Mouse (Mus musculus): ENCODE results near the gene 4833439L19Rik. TPM values are rescaled to one million over a fixed set of nuclear protein-coding genes. Genes with fewer than 3 reads are reported as not detected.

4833439L19Rik gene
- total RNA-seq, 2 experiments from 2014 or later, result 145 to 151 TPM

GRCm38 (mm10) chr13:54527140-54527539 lies 38.1 kb downstream of the 4833439L19Rik start:
- no peak for DNase-seq (ENCODE audit: low spot score in 2 of 2)

DNA sequence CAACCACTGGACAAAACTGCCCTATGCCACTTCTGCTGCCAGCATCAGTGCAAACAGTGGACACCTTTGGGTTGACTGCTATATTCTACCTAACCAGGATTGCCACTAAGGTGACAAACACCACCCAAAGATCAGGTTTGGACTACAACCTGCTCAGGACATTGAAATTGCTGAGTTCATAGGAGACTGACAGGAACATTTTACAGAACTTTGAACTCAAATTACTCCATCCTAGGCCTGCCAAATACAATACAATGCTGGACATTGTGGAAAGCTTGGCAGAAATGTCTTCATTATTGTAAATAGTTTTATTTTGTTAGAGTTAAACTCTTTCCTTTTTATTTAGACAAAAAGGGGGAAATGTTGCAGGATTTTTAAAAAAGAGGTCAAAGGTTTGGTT lies 44.1 kb downstream of the 4833439L19Rik start:
- no peak for DNase-seq (ENCODE audit: low spot score in 2 of 2)

- DNase-seq (ENCODE audit: low spot score in 2 of 2), result no peak
Observed at GRCm38 (mm10) chr13:54520221-54520620, 45.0 kb downstream of the 4833439L19Rik start.

DNA sequence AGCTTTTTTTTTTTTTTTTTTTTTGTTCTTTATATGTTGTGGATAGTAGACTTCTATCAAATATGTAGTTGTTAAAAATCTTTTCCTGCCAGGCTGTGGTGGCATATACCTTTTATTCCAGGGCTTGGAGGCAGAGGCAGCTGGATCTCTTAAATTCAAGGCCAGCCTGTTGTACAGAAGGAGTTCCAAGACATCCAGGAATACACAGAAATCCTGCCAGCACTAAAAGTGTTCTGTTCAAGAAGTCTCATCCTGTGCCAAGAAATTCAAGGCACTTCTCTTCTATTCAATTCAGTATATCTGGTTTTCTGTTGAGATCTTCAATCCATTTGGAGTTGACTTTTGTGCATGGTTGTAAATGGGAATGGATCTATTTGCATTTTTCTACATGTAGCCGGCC lies 59.3 kb downstream of the 4833439L19Rik start:
- DNase-seq (ENCODE audit: low spot score in 2 of 2), result peak in 1 of 2 experiments; percentile 22

GRCm38 (mm10) chr13:54504611-54505260 lies 60.5 kb downstream of the 4833439L19Rik start:
- no peak for DNase-seq (ENCODE audit: low spot score in 2 of 2)

DNA sequence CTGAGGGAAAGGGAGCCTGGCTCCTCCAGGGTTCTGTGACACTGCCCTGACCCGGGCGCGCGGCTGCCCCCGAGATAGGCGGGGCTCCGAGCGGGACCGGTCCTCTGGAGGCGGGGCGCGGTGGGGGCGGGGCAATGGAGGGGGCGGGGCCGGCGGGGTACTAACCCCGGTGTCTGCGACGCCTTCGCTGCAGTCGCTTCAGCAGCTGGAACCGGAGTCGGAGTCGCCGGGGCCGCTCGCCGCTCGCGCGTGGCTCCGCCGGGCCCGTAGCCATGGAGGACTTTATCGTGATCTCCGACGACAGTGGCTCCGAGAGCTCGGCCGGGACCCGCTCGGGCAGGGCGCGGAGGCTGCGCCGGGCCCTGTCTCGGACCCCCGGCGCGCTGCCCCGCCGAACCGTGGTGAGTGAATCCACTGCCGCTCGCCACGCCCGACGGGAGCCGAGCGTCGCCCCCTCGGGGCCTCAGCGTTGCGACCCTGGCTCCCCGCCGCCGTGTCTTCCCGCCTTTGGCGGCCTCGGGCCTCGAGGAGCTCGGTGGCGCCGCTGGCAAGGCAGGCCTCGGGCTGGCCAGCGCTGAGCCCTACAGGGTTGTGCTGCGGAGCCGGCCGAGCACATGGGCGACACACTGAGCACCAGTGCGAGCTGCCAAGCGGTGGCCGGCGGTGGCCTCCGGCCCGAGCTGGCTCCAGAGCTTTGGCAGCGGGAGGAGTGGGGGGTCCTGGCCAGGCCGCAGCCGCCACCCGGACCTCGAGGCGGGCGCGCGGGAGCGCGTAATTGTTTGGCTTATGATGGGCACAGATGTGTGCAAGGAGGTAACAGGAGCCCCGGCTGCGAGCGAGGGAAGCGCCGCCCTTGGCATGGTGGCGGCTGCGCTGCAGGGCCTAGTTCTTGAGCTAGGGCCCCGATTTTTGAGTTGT lies 61.4 kb downstream of the 4833439L19Rik start, which contains the start of gene Simc1:
Gene Simc1 (plus strand): TSS at position 176 of the 918 bp plus-strand sequence.
- DNase-seq (ENCODE audit: low spot score in 2 of 2), result peak; percentile 30 to 61

DNA sequence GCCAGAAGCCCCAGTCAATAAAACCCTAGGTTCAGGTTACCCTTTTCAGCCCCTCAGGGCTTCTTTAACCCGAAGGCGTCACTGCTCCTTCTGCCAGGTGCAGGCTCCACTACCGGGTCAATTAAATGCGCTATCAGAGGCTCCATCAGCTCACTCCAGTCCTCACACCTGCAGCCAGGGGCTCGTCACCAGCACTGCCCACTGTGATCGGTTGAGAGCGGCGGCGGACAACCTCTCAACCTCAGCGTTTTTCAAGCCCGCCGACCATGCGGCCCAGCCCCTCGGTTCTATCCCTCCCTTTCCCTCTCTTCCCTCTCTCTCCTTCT lies 62.0 kb downstream of the 4833439L19Rik start:
- peak in 1 of 2 experiments; percentile 6 for DNase-seq (ENCODE audit: low spot score in 2 of 2)

GRCm38 (mm10) chr13:54501957-54502690 lies 63.1 kb downstream of the 4833439L19Rik start:
- no peak for DNase-seq (ENCODE audit: low spot score in 2 of 2)

GRCm38 (mm10) chr13:54501352-54501751 lies 63.9 kb downstream of the 4833439L19Rik start:
- no peak for DNase-seq (ENCODE audit: low spot score in 2 of 2)

Small RNAs within 50 kb of the gene (microRNA-seq; reads per million reads assigned to microRNA genes)
- gene Gm24195, result 0 reads per million in 2 experiments

Other genes with a start within 250 kb of the 4833439L19Rik start
- 100 to 1,000 TPM; 963 to 982 TPM for gene Cplx2, start 194.1 kb downstream of the 4833439L19Rik start, total RNA-seq (2021)
- gene Thoc3, start 96.6 kb downstream of the 4833439L19Rik start, total RNA-seq (2021), result 10 to 100 TPM; 27.9 to 41.2 TPM
- 10 to 100 TPM; 15.2 to 16.0 TPM for gene Simc1, start 61.7 kb downstream of the 4833439L19Rik start, total RNA-seq (2021)
- 10 to 100 TPM; 35.9 to 38.7 TPM for gene Arl10, start 9.6 kb upstream of the 4833439L19Rik start, total RNA-seq (2021)
- gene Nop16, start 24.7 kb upstream of the 4833439L19Rik start, total RNA-seq (2021), result 10 to 100 TPM; 25.0 to 26.1 TPM
- gene Higd2a, start 24.8 kb upstream of the 4833439L19Rik start, total RNA-seq (2021), result 100 to 1,000 TPM; 170 to 174 TPM
- 100 to 1,000 TPM; 263 to 281 TPM for gene Cltb, start 45.9 kb upstream of the 4833439L19Rik start, total RNA-seq (2021)
- 10 to 100 TPM; 52.8 to 56.7 TPM for gene Faf2, start 56.3 kb upstream of the 4833439L19Rik start, total RNA-seq (2021)
- gene Rnf44, start 128.5 kb upstream of the 4833439L19Rik start, total RNA-seq (2021), result 100 to 1,000 TPM; 164 to 179 TPM
- gene Cdhr2, start 136.0 kb upstream of the 4833439L19Rik start, total RNA-seq (2021), result under 1 TPM; 0.20 to 0.22 TPM
- 100 to 1,000 TPM; 146 to 150 TPM for gene Gprin1, start 184.4 kb upstream of the 4833439L19Rik start, total RNA-seq (2021)
- gene Sncb, start 201.2 kb upstream of the 4833439L19Rik start, total RNA-seq (2021), result 100 to 1,000 TPM; 687 to 705 TPM
- not detected for gene Eif4e1b, start 218.6 kb upstream of the 4833439L19Rik start, total RNA-seq (2021)
- gene Tspan17, start 223.9 kb upstream of the 4833439L19Rik start, total RNA-seq (2021), result 10 to 100 TPM; 75.8 to 78.0 TPM